Mouse (Mus musculus): ENCODE measurements around the gene Chst15.

GRCm38 (mm10) chr7:132307722-132308271 is 9.2 kb downstream of the Chst15 start:
- TF ChIP-seq CTCF (conservative IDR thresholded peaks at IDR 0.05; ENCODE audit: low read length) (no peak), POU5F1 (IDR thresholded peaks at IDR 0.05; ENCODE audit: borderline replicate concordance, low read length) (no peak)

Measured in E14TG2a.4 (cell line).